Mouse (Mus musculus): Measurements from ENCODE around the gene Mettl7a3. TPM values are rescaled to one million over a fixed set of nuclear protein-coding genes. Genes with fewer than 3 reads are reported as not detected.
"Not testable (repeated sequence)": the region's sequence is repeated elsewhere in the genome, so short reads cannot be mapped to it uniquely, and the experiment has no call there.

Gene Mettl7a3
- total RNA-seq, 4 experiments from 2014 or later: 0.27 to 0.31 TPM; not detected in 2

DNA sequence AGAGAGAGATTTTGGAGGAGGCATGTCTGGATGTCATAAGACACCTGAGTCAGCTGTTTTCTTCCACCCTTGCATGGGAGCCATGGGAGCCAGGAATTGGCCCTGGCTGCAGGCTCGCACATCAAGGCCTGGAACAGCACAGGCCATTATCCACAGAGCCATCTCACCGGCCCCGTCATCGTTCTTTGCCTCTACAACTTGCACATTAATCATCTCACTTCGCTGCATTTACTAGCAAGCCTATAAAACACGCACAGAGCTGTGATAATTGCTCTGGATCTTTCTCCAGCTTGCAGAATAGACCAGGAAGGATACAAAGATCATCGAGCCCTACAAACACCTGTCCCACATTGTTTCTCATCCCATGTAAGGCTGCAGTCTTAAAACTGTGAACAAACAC lies 4.0 kb upstream of the Mettl7a3 start:
- DNase-seq: no peak

DNA sequence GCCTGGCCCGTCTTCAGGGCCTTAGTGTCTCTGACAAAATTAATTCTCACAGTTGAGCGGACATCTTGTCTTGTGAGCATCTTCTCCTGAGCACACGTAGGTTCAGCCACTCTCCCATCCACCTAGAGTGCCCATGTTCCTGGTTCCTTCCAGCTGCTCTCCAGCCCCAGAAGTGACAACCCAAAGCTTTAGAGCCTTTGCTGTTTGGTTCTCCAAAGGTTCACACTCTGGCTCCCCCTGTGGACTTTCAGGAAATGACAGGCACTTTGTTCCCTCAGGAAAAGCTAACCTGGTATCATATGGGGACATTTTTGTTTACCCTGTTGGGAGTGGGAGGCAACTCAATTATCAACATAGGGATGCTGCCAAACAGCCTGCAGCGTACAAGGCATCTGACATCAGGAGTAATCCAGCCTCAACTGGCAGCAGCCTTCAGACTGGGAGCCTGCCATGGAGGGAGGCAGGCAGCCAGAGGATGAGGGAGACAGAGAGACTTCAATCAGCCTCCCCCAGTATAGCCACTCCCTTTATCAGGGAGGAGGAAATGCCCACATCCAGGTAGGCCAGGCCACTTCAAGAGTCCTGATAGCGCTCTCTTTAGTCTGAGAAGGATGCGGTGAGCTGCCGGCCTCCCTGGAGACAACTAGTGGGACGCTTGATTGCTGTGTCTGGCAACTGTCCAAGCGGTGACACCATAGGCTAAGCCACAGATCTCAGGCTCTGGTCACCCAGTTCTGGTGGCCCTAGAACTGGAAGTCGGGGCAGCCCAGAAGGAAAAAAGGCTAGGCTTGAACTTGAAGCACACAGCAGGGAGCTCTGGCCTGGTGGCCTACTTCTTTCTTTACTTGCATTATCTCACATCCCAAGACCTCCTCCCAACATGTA lies 2.4 kb upstream of the Mettl7a3 start:
- DNase-seq: not testable (repeated sequence)

DNA sequence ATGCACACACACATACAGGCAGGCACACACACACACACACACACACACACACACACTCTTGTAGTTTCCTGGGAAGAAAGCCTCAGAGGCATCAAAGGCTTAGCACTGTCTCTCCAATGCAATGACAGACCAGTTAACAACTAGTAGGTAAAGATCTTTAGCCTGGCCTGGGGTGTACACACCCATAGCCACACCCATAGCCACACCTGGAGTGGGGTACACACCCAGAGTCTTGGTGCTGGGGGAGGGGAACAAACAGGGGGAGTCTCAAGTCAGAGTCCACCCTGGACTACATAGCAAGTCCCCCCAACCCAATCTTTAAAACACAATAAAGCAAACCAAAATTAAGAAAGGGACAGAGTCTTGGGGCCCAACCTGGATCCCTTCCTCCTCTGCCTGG lies 2.6 kb downstream of the Mettl7a3 start:
- not testable (repeated sequence) for DNase-seq

- not testable (repeated sequence) for DNase-seq
Observed at GRCm38 (mm10) chr15:100337847-100338246, 3.1 kb downstream of the Mettl7a3 start.

DNA sequence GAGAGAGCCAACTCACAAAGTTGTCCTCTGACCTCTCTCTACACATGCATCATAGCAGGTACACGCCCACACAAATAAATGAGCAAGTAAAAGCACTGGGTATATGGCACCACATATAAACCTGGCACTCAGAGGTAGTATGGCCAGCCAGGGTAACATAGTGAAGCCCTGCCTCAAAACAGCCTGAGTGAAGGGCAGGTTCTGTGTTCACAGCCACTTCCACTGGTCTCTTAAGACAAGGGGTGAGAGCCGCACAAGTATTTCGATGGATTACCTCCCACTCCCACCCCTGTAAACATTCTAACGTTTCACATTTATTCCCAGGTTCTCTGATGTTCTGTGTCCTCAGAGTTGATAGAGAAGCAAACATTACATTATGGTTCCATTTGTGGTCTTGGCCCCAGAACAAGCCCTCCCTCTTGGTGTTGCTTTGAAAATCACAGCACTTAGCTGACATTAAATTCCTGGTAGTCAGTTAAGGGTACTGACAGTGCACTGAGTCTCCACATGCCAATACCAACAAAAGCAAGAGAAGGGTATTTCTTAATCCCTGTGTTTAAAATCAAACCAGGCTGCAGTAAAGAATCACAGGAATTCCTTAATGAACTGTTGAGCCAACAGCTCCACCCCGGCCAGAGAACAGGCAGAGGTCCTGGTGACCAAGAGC lies 6.7 kb downstream of the Mettl7a3 start:
- DNase-seq: not testable (repeated sequence)

GRCm38 (mm10) chr15:100345484-100345883 lies 10.8 kb downstream of the Mettl7a3 start:
- DNase-seq: no peak

DNA sequence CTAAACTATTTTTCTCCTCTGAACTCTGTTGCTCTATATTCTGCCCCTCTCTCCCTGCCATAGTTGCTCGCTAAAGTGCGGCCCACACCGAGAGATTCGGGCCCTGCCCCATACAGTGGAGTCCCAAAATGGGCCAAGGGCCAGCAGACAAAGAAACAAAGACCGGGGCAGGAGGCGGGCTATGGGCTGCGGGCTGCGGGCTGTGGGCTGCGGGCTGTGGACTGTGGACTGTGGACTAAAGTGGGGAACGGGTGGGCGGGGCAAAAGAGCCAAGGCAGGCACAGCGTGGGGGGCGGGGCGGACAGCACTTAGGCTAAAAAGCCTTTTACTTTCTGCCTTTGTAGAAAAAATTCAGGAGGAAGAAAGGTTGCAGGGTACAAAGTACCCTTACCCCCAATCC lies 12.0 kb downstream of the Mettl7a3 start:
- DNase-seq: no peak

DNA sequence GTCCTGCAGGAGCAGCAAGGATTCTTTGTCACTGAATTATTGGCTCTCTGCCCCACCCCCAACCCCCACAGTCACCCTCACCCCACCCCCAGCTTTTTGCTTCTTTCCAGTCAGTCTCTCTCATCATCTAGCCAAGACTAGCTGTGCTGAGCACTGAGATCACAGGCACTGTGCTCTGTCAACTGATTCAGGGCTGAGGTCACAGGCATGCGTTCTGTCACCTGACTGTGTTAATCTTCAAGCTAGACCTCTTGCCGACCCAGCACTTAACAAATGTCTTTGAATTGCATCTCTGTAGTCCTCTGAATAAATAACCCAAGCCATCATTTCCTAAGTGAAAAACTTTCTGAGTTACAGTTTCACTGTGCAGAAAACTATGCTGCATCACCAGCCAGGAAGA lies 14.8 kb downstream of the Mettl7a3 start:
- DNase-seq: no peak

- DNase-seq: no peak
Observed at GRCm38 (mm10) chr15:100351501-100352060, 16.9 kb downstream of the Mettl7a3 start.

GRCm38 (mm10) chr15:100352711-100353250 lies 18.1 kb downstream of the Mettl7a3 start, which contains the start of the genes Methig1 and Mettl7a2:
Gene Methig1 (plus strand): TSS chr15:100353149.
Gene Mettl7a2 (plus strand): TSS chr15:100353200.
- no peak for DNase-seq

DNA sequence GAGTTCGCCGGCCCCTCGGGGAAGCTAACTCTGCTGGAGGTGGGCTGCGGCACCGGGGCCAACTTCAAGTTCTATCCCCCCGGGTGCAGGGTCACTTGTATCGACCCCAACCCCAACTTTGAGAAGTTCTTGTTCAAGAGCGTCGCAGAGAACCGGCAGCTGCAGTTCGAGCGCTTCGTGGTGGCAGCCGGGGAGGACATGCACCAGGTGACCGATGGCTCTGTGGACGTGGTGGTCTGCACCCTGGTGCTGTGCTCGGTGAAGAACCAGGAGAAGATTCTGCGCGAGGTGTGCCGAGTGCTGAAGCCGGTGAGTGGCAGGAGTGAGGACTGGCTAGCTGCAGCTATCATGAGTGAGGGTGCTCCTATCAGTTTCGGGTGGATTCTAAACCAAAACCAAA lies 18.7 kb downstream of the Mettl7a3 start:
- not testable (repeated sequence) for DNase-seq

GRCm38 (mm10) chr15:100355876-100356275 lies 21.1 kb downstream of the Mettl7a3 start:
- DNase-seq: no peak

DNA sequence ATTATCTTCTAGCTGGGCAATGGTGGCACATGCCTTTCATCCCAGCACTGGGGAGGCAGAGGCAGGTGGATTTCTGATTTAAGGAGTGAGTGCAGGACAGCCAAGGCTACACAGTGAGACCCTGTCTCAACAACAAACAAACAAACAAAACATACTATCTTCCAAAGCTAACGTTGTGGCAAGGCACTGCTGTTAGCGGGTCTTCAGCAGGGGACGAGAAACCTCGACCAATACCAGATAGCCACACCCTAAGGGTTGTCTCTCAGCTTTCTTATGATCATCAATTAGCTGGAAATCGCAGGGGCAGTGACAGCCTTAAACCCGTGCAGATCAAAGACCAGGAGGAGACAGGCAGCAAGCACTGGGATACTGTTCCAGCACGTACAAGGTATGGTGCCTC lies 29.5 kb downstream of the Mettl7a3 start, which contains the start of gene Higd1c:
Gene Higd1c (plus strand): TSS at position 301 of the 400 bp plus-strand sequence.
- DNase-seq: no peak

DNA sequence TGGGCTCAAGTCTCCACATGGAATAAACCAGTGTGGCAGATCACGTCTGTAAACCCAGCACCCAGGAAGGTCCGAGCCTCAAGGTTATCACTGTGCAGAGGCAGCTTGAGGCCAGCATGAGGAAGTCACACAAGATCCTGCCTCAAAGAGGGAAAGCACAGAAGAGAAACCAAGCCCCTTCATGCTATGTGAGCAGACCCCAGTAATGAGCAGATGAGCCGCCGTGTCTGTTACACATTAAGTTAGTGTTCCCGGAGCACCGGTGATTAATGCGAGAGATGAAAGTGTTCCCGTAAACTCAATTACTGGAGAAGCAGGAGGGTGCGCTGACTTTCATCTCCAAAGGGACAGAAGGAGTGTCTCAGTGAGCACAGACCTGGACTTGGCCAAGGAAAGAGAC lies 31.2 kb downstream of the Mettl7a3 start:
- not testable (repeated sequence) for DNase-seq

DNA sequence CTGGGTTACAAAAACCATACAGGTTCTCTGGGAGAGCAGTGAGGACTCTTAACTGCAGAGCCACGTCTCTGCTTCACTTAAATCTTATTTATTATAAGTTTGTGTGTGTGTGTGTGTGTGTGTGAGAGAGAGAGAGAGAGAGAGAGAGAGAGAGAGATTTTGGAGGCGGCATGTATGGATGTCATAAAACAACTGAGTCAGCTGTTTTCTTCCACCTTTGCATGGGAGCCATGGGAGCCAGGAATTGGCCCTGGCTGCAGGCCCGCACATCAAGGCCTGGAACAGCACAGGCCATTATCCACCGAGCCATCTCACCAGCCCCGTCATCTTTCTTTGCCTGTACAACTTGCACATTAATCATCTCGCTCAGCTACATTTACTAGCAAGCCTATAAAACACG lies 32.4 kb downstream of the Mettl7a3 start:
- no peak for DNase-seq

- DNase-seq: no peak
Observed at GRCm38 (mm10) chr15:100375066-100375465, 40.3 kb downstream of the Mettl7a3 start.

GRCm38 (mm10) chr15:100377847-100378505 lies 43.2 kb downstream of the Mettl7a3 start:
- DNase-seq: not testable (repeated sequence)

- no peak for DNase-seq
Observed at GRCm38 (mm10) chr15:100379658-100380057, 44.9 kb downstream of the Mettl7a3 start.

- DNase-seq: no peak
Observed at GRCm38 (mm10) chr15:100380104-100380503, 45.4 kb downstream of the Mettl7a3 start.

DNA sequence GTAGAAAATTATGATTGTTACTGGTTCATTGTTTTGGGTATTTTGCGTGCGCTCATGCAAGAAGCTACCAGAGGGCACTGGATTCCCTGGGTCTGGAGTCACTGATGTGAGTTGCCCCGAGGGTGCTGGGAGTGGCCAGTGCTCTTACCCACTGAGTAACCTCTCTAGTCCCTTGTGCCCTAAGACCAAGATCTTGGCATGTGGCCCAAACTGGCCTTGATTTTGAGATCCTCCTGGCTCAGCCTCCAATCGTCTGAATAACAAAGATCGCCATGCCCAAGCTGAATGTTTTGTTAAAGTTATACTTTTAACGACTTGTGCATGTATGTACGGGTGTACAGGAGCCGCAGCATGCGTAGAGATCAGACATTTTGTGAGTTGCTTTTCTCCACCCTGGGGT lies 51.0 kb downstream of the Mettl7a3 start:
- no peak for DNase-seq

GRCm38 (mm10) chr15:100387544-100388223 lies 53.0 kb downstream of the Mettl7a3 start:
- no peak for DNase-seq
